Mouse (Mus musculus) heart, embryonic 11.5 days (tissue): ENCODE measurements around the gene A030005L19Rik. TPM values are rescaled to one million over a fixed set of nuclear protein-coding genes. Genes with fewer than 3 reads are reported as not detected.

Experiments used
- ATAC-seq: fragments of 200-750 bp; cut with Nextera tagmentation; replicated peaks from 2 replicates; pipeline ENCODE4 v1.8.0; 2017; ENCODE audit warnings: moderate library complexity; ENCODE audit not compliant: insufficient number of reproducible peaks, low FRiP score, low TSS enrichment
- H3K27ac ChIP-seq: fragments of 300-500 bp; sonication (generic); 2 replicates; pipeline ENCODE4 v1.5.1; 2014; ENCODE audit warnings: mild to moderate bottlenecking, low read depth, low read length
- H3K27me3 ChIP-seq: fragments of 300-500 bp; sonication (generic); 2 replicates; pipeline ENCODE4 v1.6.1; 2014; ENCODE audit warnings: mild to moderate bottlenecking, low read length, mixed read lengths; ENCODE audit not compliant: control insufficient read depth, insufficient read depth
- H3K36me3 ChIP-seq: fragments of 300-500 bp; sonication (generic); 2 replicates; pipeline ENCODE4 v1.6.1; 2014; ENCODE audit warnings: mild to moderate bottlenecking, low read length, moderate library complexity, mixed read lengths; ENCODE audit not compliant: control insufficient read depth, insufficient read depth
- H3K4me1 ChIP-seq: fragments of 300-500 bp; sonication (generic); 2 replicates; pipeline ENCODE4 v1.6.1; 2014; ENCODE audit warnings: low read length; ENCODE audit not compliant: control insufficient read depth, insufficient read depth
- H3K4me2 ChIP-seq: fragments of 300-500 bp; sonication (generic); 2 replicates; pipeline ENCODE4 v1.6.1; 2014; ENCODE audit warnings: mild to moderate bottlenecking, moderate library complexity
- H3K4me3 ChIP-seq: fragments of 300-500 bp; sonication (generic); 2 replicates; pipeline ENCODE4 v1.5.1; 2014; ENCODE audit warnings: low read depth, low read length
- H3K9ac ChIP-seq: fragments of 300-500 bp; sonication (generic); 2 replicates; pipeline ENCODE4 v1.6.1; 2014; ENCODE audit warnings: mild to moderate bottlenecking, low read depth, low read length, moderate library complexity
- H3K9me3 ChIP-seq: fragments of 300-500 bp; sonication (generic); replicated peaks from 2 replicates; pipeline ENCODE4 v1.6.1; 2016; ENCODE audit warnings: low read length; ENCODE audit not compliant: control insufficient read depth
- WGBS: fragments of 180-500 bp; shearing (Covaris S2); extraction: QIAGEN DNeasy Blood & Tissue Kit; methylation state at CpG from one replicate; pipeline ENCODE4 v1.1.7; 2014; ENCODE audit not compliant: insufficient replicate concordance; 5-methylcytosine and 5-hydroxymethylcytosine counted together
- polyA plus RNA-seq: library from polyadenylated mRNA; unstranded; fragments of >200 nt; fragmentation: Nextera tagmentation; extraction: Ambion mirVana; gene quantifications from 2 replicates; pipeline ENCODE4 v1.2.1, GENCODE M21; 2014

Gene A030005L19Rik
- polyA plus RNA-seq, 1 experiment from 2014 or later = 0.40 TPM

- no peaks in the 10 kb centered on the region for H3K27me3 ChIP-seq
- ATAC-seq = no peak
- H3K9me3 ChIP-seq = no peaks in the 10 kb centered on the region
- WGBS = 75% methylated on average over 11 of the region's 11 CpGs
- no peak within 1 kb of the TSS for H3K27ac ChIP-seq
- no peaks in the 10 kb centered on the region for H3K4me1 ChIP-seq
- H3K4me3 ChIP-seq = no peak within 1 kb of the TSS
- no peak within 1 kb of the TSS for H3K4me2 ChIP-seq
- H3K36me3 ChIP-seq = no peaks in the 10 kb centered on the region
- no peak within 1 kb of the TSS for H3K9ac ChIP-seq
Observed at GRCm38 (mm10) chr1:82959870-82960385, 46.8 kb downstream of the A030005L19Rik start, which contains the start of gene Gm47955. TSS of gene Gm47955 (plus strand) at chr1:82960286.

Other genes starting within 250 kb of the A030005L19Rik start
- 220 and 228 TPM in 2 replicates for gene Mff, start 188.4 kb upstream of the A030005L19Rik start, polyA plus RNA-seq
- 0.29 TPM in 1 of 2 replicates, not detected in the other for gene Tm4sf20, start 144.9 kb upstream of the A030005L19Rik start, polyA plus RNA-seq
- not detected in 2 replicates for gene Gm47791, start 142.1 kb upstream of the A030005L19Rik start, polyA plus RNA-seq
- 42.2 and 43.8 TPM in 2 replicates for gene Agfg1, start 73.8 kb upstream of the A030005L19Rik start, polyA plus RNA-seq
- gene A030014E15Rik, start 11.6 kb downstream of the A030005L19Rik start, polyA plus RNA-seq = not detected in 2 replicates
- gene Gm6217, start 18.1 kb downstream of the A030005L19Rik start, polyA plus RNA-seq = not detected in 2 replicates
- gene A030003K21Rik, start 30.1 kb downstream of the A030005L19Rik start, polyA plus RNA-seq = not detected in 2 replicates
- not detected in 2 replicates for gene Gm7544, start 42.7 kb downstream of the A030005L19Rik start, polyA plus RNA-seq
- gene Gm47955, start 47.0 kb downstream of the A030005L19Rik start, polyA plus RNA-seq = not detected in 2 replicates
- not detected in 2 replicates for gene Gm47959, start 87.2 kb downstream of the A030005L19Rik start, polyA plus RNA-seq
- 1.7 and 2.0 TPM in 2 replicates for gene Slc19a3, start 125.1 kb downstream of the A030005L19Rik start, polyA plus RNA-seq
- gene Krtap28-10, start 129.2 kb downstream of the A030005L19Rik start, polyA plus RNA-seq = not detected in 2 replicates
- gene Gm47969, start 131.6 kb downstream of the A030005L19Rik start, polyA plus RNA-seq = not detected in 2 replicates
- not detected in 2 replicates for gene A030005K14Rik, start 146.1 kb downstream of the A030005L19Rik start, polyA plus RNA-seq
- gene Krtap28-13, start 147.6 kb downstream of the A030005L19Rik start, polyA plus RNA-seq = 0.16 and 0.68 TPM in 2 replicates
- gene Ccl20, start 203.4 kb downstream of the A030005L19Rik start, polyA plus RNA-seq = 0.43 TPM in 1 of 2 replicates, not detected in the other
- 0.25 TPM in 1 of 2 replicates, not detected in the other for gene Daw1, start 246.4 kb downstream of the A030005L19Rik start, polyA plus RNA-seq